Mouse (Mus musculus) hindbrain, embryonic 16.5 days (tissue): ENCODE data around the gene Fam213b. TPM values are rescaled to one million over a fixed set of nuclear protein-coding genes. Genes with fewer than 3 reads are reported as not detected.

ENCODE experiments used
- ATAC-seq: fragments of 200-750 bp; cut with Nextera tagmentation; 2 replicates; pipeline ENCODE4 v1.8.0; 2017; ENCODE audit warnings: moderate TSS enrichment, moderate library complexity
- H3K27ac ChIP-seq: fragments of 300-500 bp; sonication (generic); 2 replicates; pipeline ENCODE4 v1.5.1; 2014; ENCODE audit warnings: low read depth, mild to moderate bottlenecking, control low read depth, low read length, moderate library complexity
- H3K27me3 ChIP-seq: fragments of 300-500 bp; sonication (generic); replicated peaks from 2 replicates; pipeline ENCODE4 v1.6.1; 2014; ENCODE audit warnings: low read length; ENCODE audit not compliant: control insufficient read depth, insufficient read depth
- H3K36me3 ChIP-seq: fragments of 300-500 bp; sonication (generic); 2 replicates; pipeline ENCODE4 v1.6.1; 2014; ENCODE audit warnings: mild to moderate bottlenecking, low read length, moderate library complexity, mixed read lengths; ENCODE audit not compliant: control insufficient read depth, insufficient read depth
- H3K4me1 ChIP-seq: fragments of 300-500 bp; sonication (generic); 2 replicates; pipeline ENCODE4 v1.6.1; 2014; ENCODE audit warnings: low read depth, low read length; ENCODE audit not compliant: control insufficient read depth, insufficient read depth
- H3K4me2 ChIP-seq: fragments of 300-500 bp; sonication (generic); 2 replicates; pipeline ENCODE4 v1.6.1; 2014; ENCODE audit warnings: mild to moderate bottlenecking, low read length, control low read depth, moderate library complexity
- H3K4me3 ChIP-seq: fragments of 300-500 bp; sonication (generic); 2 replicates; pipeline ENCODE4 v1.5.1; 2014; ENCODE audit warnings: mild to moderate bottlenecking, low read length, control low read depth, moderate library complexity
- H3K9ac ChIP-seq: fragments of 300-500 bp; sonication (generic); 2 replicates; pipeline ENCODE4 v1.6.1; 2014; ENCODE audit warnings: low read depth, mild to moderate bottlenecking, control low read depth, low read length, moderate library complexity
- H3K9me3 ChIP-seq: fragments of 300-500 bp; sonication (generic); 2 replicates; pipeline ENCODE4 v1.6.1; 2014; ENCODE audit warnings: mild to moderate bottlenecking, low read length, moderate library complexity; ENCODE audit not compliant: control insufficient read depth
- WGBS: fragments of 180-500 bp; shearing (Covaris S2); extraction: QIAGEN DNeasy Blood & Tissue Kit; methylation state at CpG from one replicate; pipeline ENCODE4 v1.1.7; 2014; 5-methylcytosine and 5-hydroxymethylcytosine counted together
- polyA plus RNA-seq: library from polyadenylated mRNA; unstranded; fragments of >200 nt; fragmentation: Nextera tagmentation; extraction: Ambion mirVana; gene quantifications from 2 replicates; pipeline ENCODE4 v1.2.1, GENCODE M21; 2015

Fam213b gene
- polyA plus RNA-seq, 1 experiment from 2014 or later: 80.1 TPM

GRCm38 (mm10) chr4:154937746-154938145 is 38.8 kb upstream of the Fam213b start:
- H3K9ac ChIP-seq: no peak overlapping the region
- H3K36me3 ChIP-seq: no peaks in the 10 kb centered on the region
- no peak overlapping the region for H3K4me3 ChIP-seq
- no peaks in the 10 kb centered on the region for H3K9me3 ChIP-seq
- H3K27me3 ChIP-seq: no peaks in the 10 kb centered on the region
- no peak overlapping the region for H3K27ac ChIP-seq
- H3K4me1 ChIP-seq: no peaks in the 10 kb centered on the region
- ATAC-seq: no peak
- H3K4me2 ChIP-seq: no peak overlapping the region
- whole genome bisulfite sequencing: 85% methylated on average over 1 of the region's 1 CpGs

GRCm38 (mm10) chr4:154936542-154937255 is 37.8 kb upstream of the Fam213b start:
- no peak for ATAC-seq
- WGBS: 55% methylated on average over 8 of the region's 8 CpGs
- Histone ChIP-seq H3K4me3 (no peak overlapping the region), H3K27me3 (no peaks in the 10 kb centered on the region), H3K9me3 (no peaks in the 10 kb centered on the region), H3K4me2 (no peak overlapping the region), H3K27ac (no peak overlapping the region), H3K36me3 (no peaks in the 10 kb centered on the region), H3K4me1 (no peaks in the 10 kb centered on the region), H3K9ac (no peak overlapping the region)

- H3K4me1 ChIP-seq: no peaks in the 10 kb centered on the region
- no peak overlapping the region for H3K4me2 ChIP-seq
- WGBS: 74% methylated on average over 7 of the region's 7 CpGs
- H3K4me3 ChIP-seq: no peak overlapping the region
- no peaks in the 10 kb centered on the region for H3K36me3 ChIP-seq
- H3K27me3 ChIP-seq: no peaks in the 10 kb centered on the region
- no peak for ATAC-seq
- no peaks in the 10 kb centered on the region for H3K9me3 ChIP-seq
- no peak overlapping the region for H3K27ac ChIP-seq
- no peak overlapping the region; the same call in 1 of the 2 replicates for H3K9ac ChIP-seq
These were observed 36.9 kb upstream of the Fam213b start for GRCm38 (mm10) chr4:154935788-154936187.

- no peaks in the 10 kb centered on the region for H3K36me3 ChIP-seq
- H3K27me3 ChIP-seq: no peaks in the 10 kb centered on the region
- H3K27ac ChIP-seq: no peak overlapping the region
- H3K4me3 ChIP-seq: no peak overlapping the region
- no peak overlapping the region for H3K4me2 ChIP-seq
- no peaks in the 10 kb centered on the region for H3K9me3 ChIP-seq
- no peak for ATAC-seq
- H3K9ac ChIP-seq: no peak overlapping the region
- no peaks in the 10 kb centered on the region for H3K4me1 ChIP-seq
- WGBS: 86% methylated on average over 2 of the region's 2 CpGs
These were observed 35.9 kb upstream of the Fam213b start for GRCm38 (mm10) chr4:154934800-154935199.

GRCm38 (mm10) chr4:154933306-154933907 is 34.5 kb upstream of the Fam213b start:
- Histone ChIP-seq H3K27ac (no peak overlapping the region), H3K9me3 (no peaks in the 10 kb centered on the region), H3K4me2 (no peak overlapping the region), H3K4me1 (no peaks in the 10 kb centered on the region), H3K27me3 (no peaks in the 10 kb centered on the region), H3K9ac (no peak overlapping the region), H3K36me3 (no peaks in the 10 kb centered on the region), H3K4me3 (no peak overlapping the region)
- no peak for ATAC-seq
- 55% methylated on average over 13 of the region's 13 CpGs for WGBS

- Histone ChIP-seq H3K27ac (no peak overlapping the region), H3K4me2 (no peak overlapping the region), H3K9me3 (no peaks in the 10 kb centered on the region), H3K36me3 (no peaks in the 10 kb centered on the region), H3K4me3 (no peak overlapping the region), H3K9ac (no peak overlapping the region), H3K27me3 (no peaks in the 10 kb centered on the region), H3K4me1 (no peaks in the 10 kb centered on the region)
- 81% methylated on average over 12 of the region's 12 CpGs for WGBS
- ATAC-seq: no peak
These were observed 30.2 kb upstream of the Fam213b start for GRCm38 (mm10) chr4:154929088-154929660.

GRCm38 (mm10) chr4:154928395-154929087 is 29.6 kb upstream of the Fam213b start, which contains the start of gene Tnfrsf14:
Gene Tnfrsf14, minus strand, starts transcription at chr4:154928563.
- H3K4me1 ChIP-seq: no peaks in the 10 kb centered on the region
- 55% methylated on average over 12 of the region's 12 CpGs for WGBS
- no peak for ATAC-seq

GRCm38 (mm10) chr4:154927899-154928337 is 29.0 kb upstream of the Fam213b start:
- no peak overlapping the region for H3K9ac ChIP-seq
- H3K27ac ChIP-seq: no peak overlapping the region
- no peaks in the 10 kb centered on the region for H3K27me3 ChIP-seq
- ATAC-seq: no peak
- no peak overlapping the region for H3K4me2 ChIP-seq
- H3K4me1 ChIP-seq: no peaks in the 10 kb centered on the region
- no peak overlapping the region for H3K4me3 ChIP-seq
- no peaks in the 10 kb centered on the region for H3K36me3 ChIP-seq
- WGBS: 72% methylated on average over 5 of the region's 5 CpGs
- no peaks in the 10 kb centered on the region for H3K9me3 ChIP-seq

More at GRCm38 (mm10) chr4:154928395-154929087, 29.6 kb upstream of the Fam213b start, which contains the start of gene Tnfrsf14:
- Histone ChIP-seq H3K9me3 (no peaks in the 10 kb centered on the region), H3K27me3 (no peaks in the 10 kb centered on the region), H3K36me3 (no peaks in the 10 kb centered on the region), H3K4me3 (no peak within 1 kb of the TSS), H3K9ac (no peak within 1 kb of the TSS), H3K27ac (no peak within 1 kb of the TSS), H3K4me2 (no peak within 1 kb of the TSS)
